Mouse (Mus musculus): ENCODE data around the gene Lrrc4c. TPM values are rescaled to one million over a fixed set of nuclear protein-coding genes. Genes with fewer than 3 reads are reported as not detected.

Lrrc4c gene
- polyA plus RNA-seq, 1 experiment from 2014 or later: 2.3 TPM

- Histone ChIP-seq H3K4me1 (replicated peaks; ENCODE audit: control insufficient read depth, insufficient read depth) (no peaks in the 10 kb centered on the region), H3K4me2 (replicated peaks; ENCODE audit: low read depth) (no peak overlapping the region), H3K27ac (replicated peaks) (no peak overlapping the region), H3K9me3 (ENCODE audit: control insufficient read depth, low read length) (no peaks in the 10 kb centered on the region), H3K9ac (ENCODE audit: low read length) (no peak overlapping the region), H3K27me3 (ENCODE audit: control insufficient read depth, insufficient read depth, low read length) (no peaks in the 10 kb centered on the region), H3K4me3 (ENCODE audit: low read depth, low read length) (no peak overlapping the region), H3K36me3 (ENCODE audit: control insufficient read depth, insufficient read depth, low read length) (no peaks in the 10 kb centered on the region)
- TF ChIP-seq CTCF (IDR thresholded peaks at IDR 0.05; ENCODE audit: low read depth) (no peak), EP300 (optimal IDR thresholded peaks at IDR 0.05) (no peak)
- no peak for ATAC-seq (ENCODE audit: low FRiP score, low TSS enrichment)
- DNase-seq (ENCODE audit: low spot score): no peak
- 81% methylated on average over 1 of the region's 1 CpGs for WGBS
These were observed 1184.5 kb downstream of the Lrrc4c start for GRCm38 (mm10) chr2:97502501-97502900.

- DNase-seq (ENCODE audit: low spot score): no peak
- no peaks in the 10 kb centered on the region for H3K9me3 ChIP-seq (ENCODE audit: control insufficient read depth, low read length)
- H3K27ac ChIP-seq (replicated peaks): no peak overlapping the region
- H3K4me1 ChIP-seq (replicated peaks; ENCODE audit: control insufficient read depth, insufficient read depth): no peaks in the 10 kb centered on the region
- no peak overlapping the region for H3K4me2 ChIP-seq (replicated peaks; ENCODE audit: low read depth)
- 65% methylated on average over 5 of the region's 5 CpGs for WGBS
- no peaks in the 10 kb centered on the region for H3K36me3 ChIP-seq (ENCODE audit: control insufficient read depth, insufficient read depth, low read length)
- ATAC-seq (ENCODE audit: low FRiP score, low TSS enrichment): no peak
- no peaks in the 10 kb centered on the region for H3K27me3 ChIP-seq (ENCODE audit: control insufficient read depth, insufficient read depth, low read length)
- TF ChIP-seq EP300 (optimal IDR thresholded peaks at IDR 0.05) (no peak), CTCF (IDR thresholded peaks at IDR 0.05; ENCODE audit: low read depth) (no peak)
- no peak overlapping the region for H3K9ac ChIP-seq (ENCODE audit: low read length)
- H3K4me3 ChIP-seq (ENCODE audit: low read depth, low read length): no peak overlapping the region
These were observed 1186.9 kb downstream of the Lrrc4c start for GRCm38 (mm10) chr2:97504902-97505301.

DNA sequence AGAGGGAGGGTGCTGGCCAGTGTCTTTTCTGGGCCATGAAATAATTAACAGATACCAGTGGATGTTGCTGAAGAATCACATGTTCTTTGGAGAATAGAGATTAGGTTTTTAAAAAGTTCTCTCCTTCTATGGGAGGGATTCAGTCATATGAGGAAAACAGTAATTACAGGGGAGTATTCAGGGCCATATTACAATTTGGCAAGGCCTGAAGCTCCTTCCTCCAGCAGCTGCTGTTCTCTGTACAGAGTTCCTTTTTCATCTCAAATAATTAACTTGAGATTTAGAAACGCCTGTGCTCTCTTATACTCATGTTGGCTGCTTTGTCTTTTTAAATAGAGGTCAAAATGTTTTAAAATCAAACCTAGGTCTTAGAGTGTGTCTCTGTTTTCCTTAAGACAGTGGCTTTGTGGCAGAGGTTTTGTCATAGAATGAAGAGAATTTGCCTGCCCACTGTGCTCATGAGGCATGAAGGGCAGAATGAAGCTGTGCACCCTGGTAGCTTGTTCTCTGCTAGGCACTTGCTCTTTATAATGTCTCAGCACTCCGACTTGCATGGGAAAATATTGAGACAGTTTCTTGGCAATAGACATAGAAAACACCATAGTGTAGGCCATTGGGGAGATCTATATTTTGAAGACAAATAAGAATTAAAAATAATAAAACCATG is 1206.4 kb downstream of the Lrrc4c start:
- Histone ChIP-seq H3K36me3 (ENCODE audit: control insufficient read depth, insufficient read depth, low read length) (no peaks in the 10 kb centered on the region), H3K4me3 (ENCODE audit: low read depth, low read length) (no peak overlapping the region), H3K9ac (ENCODE audit: low read length) (no peak overlapping the region), H3K27me3 (ENCODE audit: control insufficient read depth, insufficient read depth, low read length) (no peaks in the 10 kb centered on the region), H3K4me2 (replicated peaks; ENCODE audit: low read depth) (no peak overlapping the region), H3K9me3 (ENCODE audit: control insufficient read depth, low read length) (no peaks in the 10 kb centered on the region), H3K27ac (replicated peaks) (no peak overlapping the region), H3K4me1 (replicated peaks; ENCODE audit: control insufficient read depth, insufficient read depth) (no peaks in the 10 kb centered on the region)
- TF ChIP-seq CTCF (IDR thresholded peaks at IDR 0.05; ENCODE audit: low read depth): no peak
- TF ChIP-seq EP300 (optimal IDR thresholded peaks at IDR 0.05): no peak
- ATAC-seq (ENCODE audit: low FRiP score, low TSS enrichment): no peak
- no peak for DNase-seq (ENCODE audit: low spot score)
- 49% methylated on average over 2 of the region's 2 CpGs for WGBS

DNA sequence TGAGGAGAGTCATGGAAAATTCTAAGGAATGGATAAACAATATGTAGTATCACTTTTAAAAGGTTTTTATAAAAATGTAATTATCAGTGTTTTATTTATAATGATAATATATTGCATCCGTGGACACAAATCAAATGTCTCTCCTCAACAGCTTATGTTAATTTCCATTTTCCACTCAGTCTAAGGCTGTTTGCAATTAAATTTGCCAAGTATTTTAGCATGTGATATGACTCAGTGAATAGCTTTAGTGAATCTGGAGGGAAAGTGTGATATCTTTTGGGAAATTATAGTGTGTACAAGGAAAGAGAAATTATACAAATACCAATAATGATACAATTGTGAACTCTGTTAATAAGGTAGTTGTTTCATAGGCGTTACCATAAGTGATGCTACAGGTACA is 1207.1 kb downstream of the Lrrc4c start:
- Histone ChIP-seq H3K4me2 (replicated peaks; ENCODE audit: low read depth) (no peak overlapping the region), H3K4me1 (replicated peaks; ENCODE audit: control insufficient read depth, insufficient read depth) (no peaks in the 10 kb centered on the region), H3K9me3 (ENCODE audit: control insufficient read depth, low read length) (no peaks in the 10 kb centered on the region), H3K27me3 (ENCODE audit: control insufficient read depth, insufficient read depth, low read length) (no peaks in the 10 kb centered on the region), H3K9ac (ENCODE audit: low read length) (no peak overlapping the region), H3K27ac (replicated peaks) (no peak overlapping the region), H3K4me3 (ENCODE audit: low read depth, low read length) (no peak overlapping the region), H3K36me3 (ENCODE audit: control insufficient read depth, insufficient read depth, low read length) (no peaks in the 10 kb centered on the region)
- DNase-seq (ENCODE audit: low spot score): no peak
- ATAC-seq (ENCODE audit: low FRiP score, low TSS enrichment): no peak
- TF ChIP-seq CTCF (IDR thresholded peaks at IDR 0.05; ENCODE audit: low read depth) (no peak), EP300 (optimal IDR thresholded peaks at IDR 0.05) (no peak)
- 84% methylated on average over 2 of the region's 2 CpGs for WGBS

DNA sequence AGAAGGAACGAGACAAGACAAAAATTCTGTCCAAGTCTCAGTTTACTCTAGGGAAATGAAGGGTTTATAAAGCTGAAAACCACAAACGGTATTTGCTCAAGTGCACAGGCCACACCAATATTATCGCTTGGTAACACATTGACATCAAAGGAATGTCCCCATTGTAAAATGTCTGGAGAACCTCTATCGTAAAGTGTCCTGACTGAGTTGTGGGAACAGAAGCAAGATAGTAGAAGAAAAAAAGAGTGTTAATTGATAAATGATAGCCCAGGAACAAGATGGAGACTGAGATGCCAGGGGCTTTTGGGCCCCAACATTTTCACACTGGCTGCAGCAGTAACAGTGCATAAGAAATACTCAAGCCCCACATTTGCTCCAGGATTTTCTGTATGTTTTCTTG is 1212.7 kb downstream of the Lrrc4c start:
- no peak overlapping the region for H3K9ac ChIP-seq (ENCODE audit: low read length)
- no peaks in the 10 kb centered on the region for H3K9me3 ChIP-seq (ENCODE audit: control insufficient read depth, low read length)
- 56% methylated on average over 4 of the region's 4 CpGs for WGBS
- H3K4me3 ChIP-seq (ENCODE audit: low read depth, low read length): no peak overlapping the region
- H3K4me1 ChIP-seq (replicated peaks; ENCODE audit: control insufficient read depth, insufficient read depth): no peaks in the 10 kb centered on the region
- DNase-seq (ENCODE audit: low spot score) (no peak), ATAC-seq (ENCODE audit: low FRiP score, low TSS enrichment) (no peak)
- no peak overlapping the region for H3K4me2 ChIP-seq (replicated peaks; ENCODE audit: low read depth)
- TF ChIP-seq EP300 (optimal IDR thresholded peaks at IDR 0.05) (no peak), CTCF (IDR thresholded peaks at IDR 0.05; ENCODE audit: low read depth) (no peak)
- H3K27ac ChIP-seq (replicated peaks): no peak overlapping the region
- no peaks in the 10 kb centered on the region for H3K36me3 ChIP-seq (ENCODE audit: control insufficient read depth, insufficient read depth, low read length)
- no peaks in the 10 kb centered on the region for H3K27me3 ChIP-seq (ENCODE audit: control insufficient read depth, insufficient read depth, low read length)

- Histone ChIP-seq H3K9ac (ENCODE audit: low read length) (no peak overlapping the region), H3K36me3 (ENCODE audit: control insufficient read depth, insufficient read depth, low read length) (no peaks in the 10 kb centered on the region), H3K27ac (replicated peaks) (no peak overlapping the region), H3K4me1 (replicated peaks; ENCODE audit: control insufficient read depth, insufficient read depth) (no peaks in the 10 kb centered on the region), H3K27me3 (ENCODE audit: control insufficient read depth, insufficient read depth, low read length) (no peaks in the 10 kb centered on the region), H3K4me2 (replicated peaks; ENCODE audit: low read depth) (no peak overlapping the region), H3K4me3 (ENCODE audit: low read depth, low read length) (no peak overlapping the region), H3K9me3 (ENCODE audit: control insufficient read depth, low read length) (no peaks in the 10 kb centered on the region)
- no peak for ATAC-seq (ENCODE audit: low FRiP score, low TSS enrichment)
- DNase-seq (ENCODE audit: low spot score): no peak
- no peak for TF ChIP-seq EP300 (optimal IDR thresholded peaks at IDR 0.05)
- no peak for TF ChIP-seq CTCF (IDR thresholded peaks at IDR 0.05; ENCODE audit: low read depth)
- 80% methylated on average over 10 of the region's 10 CpGs for WGBS
These were observed 1226.0 kb downstream of the Lrrc4c start for GRCm38 (mm10) chr2:97543691-97544672.
